Mouse (Mus musculus) small intestine, adult 2 months (tissue): Measurements from ENCODE around the gene Rabggta. TPM values are rescaled to one million over a fixed set of nuclear protein-coding genes. Genes with fewer than 3 reads are reported as not detected.

Source experiments
- H3K27ac ChIP-seq: fragments of 200-500 bp; 2 replicates; pipeline ENCODE4 v1.5.1; 2012; ENCODE audit warnings: low read depth, low read length, control low read depth, inconsistent platforms; ENCODE audit not compliant: insufficient read depth
- H3K27me3 ChIP-seq: fragments of 200-500 bp; 2 replicates; pipeline ENCODE4 v1.6.1; 2012; ENCODE audit warnings: mild to moderate bottlenecking, moderate library complexity, low read length, inconsistent platforms; ENCODE audit not compliant: control insufficient read depth, insufficient read depth
- H3K36me3 ChIP-seq: fragments of 200-500 bp; 2 replicates; pipeline ENCODE4 v1.6.1; 2012; ENCODE audit warnings: mild to moderate bottlenecking, low read length, control low read depth, inconsistent platforms; ENCODE audit not compliant: control insufficient read depth, insufficient read depth
- H3K4me1 ChIP-seq: fragments of 200-500 bp; 2 replicates; pipeline ENCODE4 v1.6.1; 2012; ENCODE audit warnings: low read length, inconsistent platforms, mixed read lengths; ENCODE audit not compliant: control insufficient read depth, insufficient read depth, insufficient read length
- H3K4me3 ChIP-seq: fragments of 200-500 bp; 2 replicates; pipeline ENCODE4 v1.5.1; 2012; ENCODE audit warnings: low read depth, mild to moderate bottlenecking, control low read depth, inconsistent platforms, low read length, moderate library complexity
- CTCF ChIP-seq: fragments of 200-500 bp; IDR thresholded peaks from 2 replicates; pipeline ENCODE4 v1.5.1; 2012; ENCODE audit warnings: low read depth, mild to moderate bottlenecking, control low read depth, inconsistent platforms, low read length, moderate library complexity, mixed read lengths; ENCODE audit not compliant: insufficient replicate concordance, insufficient read length; ENCODE audit errors: extremely low read depth
- POLR2A ChIP-seq: fragments of 200-500 bp; IDR thresholded peaks from 2 replicates; pipeline ENCODE4 v1.6.1; 2012; ENCODE audit warnings: low read depth, mild to moderate bottlenecking, control low read depth, inconsistent platforms, low read length, moderate library complexity
- WGBS: fragments of 180-500 bp; shearing (Covaris S2); methylation state at CpG from one replicate; pipeline ENCODE4 v1.1.7; 2018; 5-methylcytosine and 5-hydroxymethylcytosine counted together
- polyA plus RNA-seq: library from polyadenylated mRNA; depleted of rRNA; stranded (reverse); fragments of >200 nt; gene quantifications from 2 replicates; pipeline ENCODE4 v1.2.3, GENCODE M21; 2012

The Rabggta gene
- polyA plus RNA-seq, 1 experiment, result 43.5 TPM

DNA sequence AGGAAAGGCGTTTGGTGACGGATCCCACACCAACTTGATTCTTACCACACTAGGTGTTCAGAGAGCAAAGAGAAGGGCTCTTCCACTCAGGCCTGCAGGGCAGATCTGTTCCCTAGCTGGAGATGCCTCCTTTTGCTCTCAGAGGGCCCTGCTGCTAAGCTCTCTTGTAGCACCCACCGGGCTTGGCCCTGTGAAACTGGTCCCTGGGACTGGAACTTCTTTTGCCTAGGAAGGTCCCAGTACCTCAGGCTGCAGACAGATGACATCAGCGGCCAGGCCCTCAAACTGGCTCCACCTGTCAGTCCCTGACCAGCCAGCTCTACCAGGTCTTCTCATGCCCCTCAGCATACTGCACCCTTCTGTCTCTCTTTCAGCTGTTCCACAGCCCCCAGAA is 8.3 kb downstream of the Rabggta start, which contains the start of gene Tgm1:
Gene Tgm1, minus strand, starts transcription at position 198 of the 394 bp plus-strand sequence.
- 28% methylated on average over 4 of the region's 4 CpGs for WGBS
- Histone ChIP-seq H3K27me3 (0 out of 2 replicates have a peak, but pooled peaks cover 3% of the 10 kb centered on the region), H3K27ac (no peak within 1 kb of the TSS), H3K4me3 (peak within 1 kb of the TSS; percentile 56), H3K4me1 (peaks cover 10% of the 10 kb centered on the region), H3K36me3 (peaks cover 17% of the 10 kb centered on the region)
- no peak for TF ChIP-seq CTCF
- no peak for TF ChIP-seq POLR2A

DNA sequence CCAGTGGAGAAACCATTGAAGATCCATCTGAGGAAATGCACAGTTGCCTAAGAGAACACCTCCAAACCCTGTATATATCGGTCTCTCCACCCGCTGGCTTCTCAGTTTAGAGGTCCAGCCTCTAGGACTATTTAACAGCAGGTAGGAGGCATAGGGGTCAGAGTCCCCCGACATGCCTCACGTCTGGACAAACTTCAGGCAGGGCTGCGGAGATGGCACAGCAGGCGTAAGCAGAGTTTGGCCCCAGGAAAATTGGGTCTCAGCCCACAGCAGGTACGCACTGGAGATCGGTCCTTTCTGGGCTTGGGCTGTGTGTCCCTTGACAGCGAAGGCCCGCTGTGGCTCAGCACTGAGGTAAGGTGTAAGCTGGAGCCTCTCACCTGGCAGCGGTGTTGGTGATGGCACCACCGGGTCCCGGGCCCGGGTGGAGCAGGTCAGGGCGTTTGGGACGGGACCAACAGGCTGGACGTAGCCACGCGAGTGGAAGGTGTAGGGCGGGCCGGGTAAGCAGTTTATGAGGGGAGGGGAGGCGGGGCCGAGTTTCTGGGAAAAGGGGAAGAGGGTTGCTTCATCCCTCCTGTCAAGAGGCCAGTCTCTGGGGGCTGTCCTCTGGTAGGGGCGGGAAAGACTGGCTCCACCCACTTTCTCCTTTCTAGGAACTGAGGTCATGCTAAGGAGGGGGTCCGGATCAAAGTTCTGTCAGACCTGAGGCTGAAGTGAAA is 8.9 kb downstream of the Rabggta start:
- no peak for TF ChIP-seq POLR2A
- TF ChIP-seq CTCF, result no peak
- no peak overlapping the region for H3K27ac ChIP-seq
- H3K4me3 ChIP-seq, result peak overlapping the region; percentile 56
- H3K36me3 ChIP-seq, result peaks cover 14% of the 10 kb centered on the region
- H3K4me1 ChIP-seq, result peaks cover 10% of the 10 kb centered on the region
- WGBS, result 5% methylated on average over 25 of the region's 25 CpGs
- H3K27me3 ChIP-seq, result 0 out of 2 replicates have a peak, but pooled peaks cover 3% of the 10 kb centered on the region

DNA sequence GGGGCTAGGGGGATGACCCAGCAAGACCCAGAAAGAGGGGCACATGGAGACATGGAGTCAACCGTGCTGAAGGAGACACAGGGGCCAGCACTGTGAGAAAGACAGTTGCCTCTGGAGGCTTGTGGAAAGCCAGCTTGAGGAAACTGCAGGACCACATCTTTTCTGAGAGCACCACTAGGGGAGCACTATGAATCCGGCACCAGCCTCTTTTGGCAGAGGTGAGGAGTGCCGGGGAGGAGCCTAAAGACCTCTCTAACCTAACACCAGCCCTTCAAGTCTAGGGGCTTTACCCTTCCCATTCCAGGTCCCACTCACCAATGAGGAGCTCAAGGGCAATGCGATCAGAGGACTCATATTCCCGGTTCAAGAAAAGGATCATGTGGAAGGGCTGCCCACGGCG is 10.3 kb downstream of the Rabggta start:
- WGBS, result 86% methylated on average over 7 of the region's 7 CpGs
- Histone ChIP-seq H3K27me3 (0 out of 2 replicates have a peak, but pooled peaks cover 3% of the 10 kb centered on the region), H3K4me1 (peaks cover 10% of the 10 kb centered on the region), H3K4me3 (no peak overlapping the region), H3K27ac (no peak overlapping the region), H3K36me3 (0 out of 2 replicates have a peak, but pooled peaks cover 5% of the 10 kb centered on the region)
- no peak for TF ChIP-seq POLR2A
- no peak for TF ChIP-seq CTCF

DNA sequence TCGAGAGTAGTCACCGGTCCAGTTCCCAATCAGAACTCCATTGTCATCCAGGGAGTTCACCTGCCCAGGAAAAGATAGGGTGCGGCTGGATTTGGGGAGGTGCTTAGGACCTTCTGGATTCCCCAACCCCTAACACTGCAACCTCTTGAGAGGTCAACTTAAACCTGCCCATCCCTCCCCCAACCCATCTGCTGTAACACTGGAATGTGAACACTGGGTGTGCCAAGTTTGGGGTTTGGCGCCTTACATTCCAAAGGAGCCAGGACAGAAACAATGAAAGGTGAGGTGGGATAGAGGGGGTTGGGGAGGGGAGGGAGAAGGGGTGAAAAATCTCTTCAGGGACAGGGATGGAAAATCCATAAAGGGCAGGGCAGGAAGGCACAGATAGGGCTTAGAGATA is 12.6 kb downstream of the Rabggta start:
- peaks cover 16% of the 10 kb centered on the region for H3K4me1 ChIP-seq
- no peak overlapping the region for H3K4me3 ChIP-seq
- H3K27ac ChIP-seq, result no peak overlapping the region
- TF ChIP-seq POLR2A, result no peak
- no peak for TF ChIP-seq CTCF
- H3K27me3 ChIP-seq, result 0 out of 2 replicates have a peak, but pooled peaks cover 3% of the 10 kb centered on the region
- H3K36me3 ChIP-seq, result no peaks in the 10 kb centered on the region
- WGBS, result 87% methylated on average over 4 of the region's 4 CpGs

DNA sequence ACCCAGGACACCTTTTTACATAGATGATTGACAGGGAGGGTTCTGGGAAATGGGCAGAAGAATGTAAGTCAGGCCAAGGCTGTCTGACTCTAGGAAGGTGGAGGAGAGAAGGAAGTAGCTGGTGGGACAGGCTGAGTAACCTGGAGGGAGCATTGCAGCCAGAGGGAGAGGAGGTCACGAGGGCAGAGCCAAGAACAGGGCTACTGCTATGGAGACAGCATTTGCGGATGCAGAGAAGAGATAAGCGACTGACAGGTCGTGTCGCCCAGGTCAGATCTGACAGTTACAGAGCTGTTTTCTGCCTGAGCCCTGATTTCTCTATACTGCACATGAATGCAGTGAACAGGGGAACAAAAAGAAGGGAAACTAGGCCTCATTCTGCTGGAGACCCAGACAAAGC is 14.7 kb downstream of the Rabggta start:
- no peaks in the 10 kb centered on the region for H3K36me3 ChIP-seq
- WGBS, result 91% methylated on average over 5 of the region's 5 CpGs
- H3K4me1 ChIP-seq, result peaks cover 5% of the 10 kb centered on the region
- TF ChIP-seq CTCF, result no peak
- TF ChIP-seq POLR2A, result no peak
- H3K27ac ChIP-seq, result no peak overlapping the region
- no peak overlapping the region for H3K4me3 ChIP-seq
- H3K27me3 ChIP-seq, result no peaks in the 10 kb centered on the region

DNA sequence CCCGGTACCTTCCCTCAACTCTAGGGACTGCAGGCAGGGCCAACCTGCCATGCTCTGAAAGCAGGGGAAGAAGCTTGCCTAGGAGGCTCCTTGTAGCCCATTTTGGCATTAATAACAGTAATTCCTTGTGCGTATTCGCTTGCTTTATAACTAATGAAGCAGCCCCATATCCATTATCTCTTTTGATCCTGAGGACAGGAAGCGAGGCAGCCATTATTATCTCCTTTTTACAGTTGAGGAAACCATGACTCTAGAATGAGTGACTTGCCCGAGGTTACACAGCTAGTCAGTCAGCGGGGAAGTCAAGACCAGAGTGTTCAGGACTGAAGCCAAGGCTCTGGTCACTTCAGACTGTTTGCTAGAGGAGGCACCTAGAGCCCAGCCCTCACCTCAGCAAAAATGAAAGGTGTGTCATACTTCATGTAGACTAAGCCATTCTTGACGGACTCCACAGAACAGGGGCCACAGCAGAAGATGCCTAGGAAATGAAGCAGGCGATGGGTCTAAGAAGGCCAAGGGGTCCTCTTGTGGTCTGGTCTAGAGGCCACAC is 15.9 kb downstream of the Rabggta start:
- H3K27me3 ChIP-seq, result no peaks in the 10 kb centered on the region
- H3K4me1 ChIP-seq, result peaks cover 5% of the 10 kb centered on the region
- TF ChIP-seq POLR2A (no peak), CTCF (no peak)
- no peak overlapping the region for H3K4me3 ChIP-seq
- 72% methylated on average over 8 of the region's 8 CpGs for WGBS
- H3K27ac ChIP-seq, result no peak overlapping the region
- H3K36me3 ChIP-seq, result no peaks in the 10 kb centered on the region

DNA sequence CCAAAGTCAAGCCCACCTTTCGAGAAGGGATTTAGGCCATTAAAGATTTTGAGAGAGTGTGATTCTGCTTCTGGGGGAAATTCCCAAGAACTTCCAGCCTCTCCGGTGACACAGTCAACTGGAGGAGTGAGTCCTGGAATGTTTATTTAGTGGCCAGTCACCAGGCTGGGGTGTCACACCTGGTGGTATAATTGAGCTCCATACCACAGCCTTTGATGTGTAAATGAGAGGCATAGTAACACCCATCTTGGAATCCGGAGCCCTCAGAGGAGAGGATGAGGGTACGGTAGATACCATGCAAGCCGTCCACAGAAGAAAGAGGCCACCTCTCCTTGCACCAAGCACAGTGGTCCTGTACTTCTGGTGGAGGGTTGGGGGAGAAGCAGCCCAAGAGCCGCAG is 19.3 kb downstream of the Rabggta start:
- 56% methylated on average over 6 of the region's 6 CpGs for WGBS
- Histone ChIP-seq H3K27me3 (no peaks in the 10 kb centered on the region), H3K4me3 (no peak overlapping the region), H3K4me1 (peaks cover 5% of the 10 kb centered on the region), H3K27ac (no peak overlapping the region), H3K36me3 (no peaks in the 10 kb centered on the region)
- no peak for TF ChIP-seq POLR2A
- no peak for TF ChIP-seq CTCF
